Mouse (Mus musculus) cerebellum, postnatal 4 days (tissue): Measurements from ENCODE around the gene Smtnl2.

ENCODE experiments used
- DNase-seq, 2 experiments: peaks; one replicate each; pipeline ENCODE4 v3.0.0; 2022; ENCODE audit warnings: low spot score in 2 of 2, mixed read lengths in 1 of 2

Gene Smtnl2

GRCm38 (mm10) chr11:72402017-72402416 is 9.5 kb downstream of the Smtnl2 start:
- no peak for DNase-seq

GRCm38 (mm10) chr11:72401068-72401467 is 10.4 kb downstream of the Smtnl2 start:
- DNase-seq = no peak

GRCm38 (mm10) chr11:72397811-72398525 is 13.5 kb downstream of the Smtnl2 start:
- no peak for DNase-seq

- DNase-seq = peak in 1 of 2 experiments; percentile 58
Observed at GRCm38 (mm10) chr11:72397072-72397471, 14.4 kb downstream of the Smtnl2 start.

- no peak for DNase-seq
Observed at GRCm38 (mm10) chr11:72396621-72397020, 14.9 kb downstream of the Smtnl2 start.

- no peak for DNase-seq
Observed at GRCm38 (mm10) chr11:72395652-72396051, 15.9 kb downstream of the Smtnl2 start.

- DNase-seq = no peak
Observed at GRCm38 (mm10) chr11:72394694-72395093, 16.8 kb downstream of the Smtnl2 start.

- no peak for DNase-seq
Observed at GRCm38 (mm10) chr11:72393669-72394068, 17.8 kb downstream of the Smtnl2 start.

GRCm38 (mm10) chr11:72393243-72393642 is 18.3 kb downstream of the Smtnl2 start:
- no peak for DNase-seq

GRCm38 (mm10) chr11:72391181-72391580 is 20.3 kb downstream of the Smtnl2 start:
- DNase-seq = no peak

- DNase-seq = no peak
Observed at GRCm38 (mm10) chr11:72389407-72390142, 21.9 kb downstream of the Smtnl2 start.

GRCm38 (mm10) chr11:72388113-72388529 is 23.4 kb downstream of the Smtnl2 start:
- no peak for DNase-seq

- DNase-seq = no peak
Observed at GRCm38 (mm10) chr11:72379351-72379750, 32.2 kb downstream of the Smtnl2 start.

- DNase-seq = no peak
Observed at GRCm38 (mm10) chr11:72378222-72378621, 33.3 kb downstream of the Smtnl2 start.

GRCm38 (mm10) chr11:72376562-72376961 is 35.0 kb downstream of the Smtnl2 start:
- no peak for DNase-seq

GRCm38 (mm10) chr11:72369904-72370672 is 41.4 kb downstream of the Smtnl2 start:
- no peak for DNase-seq

GRCm38 (mm10) chr11:72367934-72368674 is 43.4 kb downstream of the Smtnl2 start:
- peak in 1 of 2 experiments; percentile 12 for DNase-seq

- no peak for DNase-seq
Observed at GRCm38 (mm10) chr11:72366126-72366525, 45.4 kb downstream of the Smtnl2 start.

- DNase-seq = no peak
Observed at GRCm38 (mm10) chr11:72364526-72364925, 47.0 kb downstream of the Smtnl2 start.

GRCm38 (mm10) chr11:72363523-72364240 is 47.8 kb downstream of the Smtnl2 start:
- DNase-seq = no peak

- no peak for DNase-seq
Observed at GRCm38 (mm10) chr11:72362347-72362741, 49.2 kb downstream of the Smtnl2 start, which contains the start of gene Tekt1. Gene Tekt1, minus strand, starts transcription at chr11:72362442.
